ENCODE assay signal across 11 mouse cellular contexts in genomic region chrX:7639536-7640325, GRCm38 (mm10). TPM values are rescaled to one million over a fixed set of nuclear protein-coding genes. Genes with fewer than 3 reads are reported as not detected.
A peak's percentile ranks its signal among the peaks of the same experiment; 100 is the strongest.
DNase-seq lines count a peak whose midpoint lies in the region; ATAC-seq and TF ChIP-seq lines count a peak whose summit lies in the region.
"Had no signal": no experiment of that assay in that cellular context is flagged by ENCODE, and none has a peak within 500 bp of the region (broad histone marks: within the 10 kb centered on the region; RNA-seq: fewer than 3 reads in every experiment).

No protein-coding gene starts in this region.

- H3K9me3 ChIP-seq in kidney, embryonic 14.5 days (ENCODE audit: control insufficient read depth, low read length) = no peaks in the 10 kb centered on the region
- no peaks in the 10 kb centered on the region for H3K9me3 ChIP-seq in kidney, embryonic 16.5 days (ENCODE audit: low read length)
- 0 out of 2 replicates have a peak, but pooled peaks cover 7% of the 10 kb centered on the region for H3K9me3 ChIP-seq in hindbrain, embryonic 10.5 days
- no peaks in the 10 kb centered on the region for H3K9me3 ChIP-seq in midbrain, postnatal 0 days (ENCODE audit: low read length)
- H3K9me3 ChIP-seq in intestine, postnatal 0 days (ENCODE audit: control insufficient read depth) = no peaks in the 10 kb centered on the region
- H3K9me3 ChIP-seq: embryonic facial prominence, embryonic 12.5 days had no signal

- H3K4me1 ChIP-seq in kidney, embryonic 14.5 days (ENCODE audit: control insufficient read depth, insufficient read depth, low read length) = no peaks in the 10 kb centered on the region
- H3K4me1 ChIP-seq in kidney, embryonic 16.5 days (ENCODE audit: insufficient read depth, low read length) = no peaks in the 10 kb centered on the region
- peaks cover 17% of the 10 kb centered on the region for H3K4me1 ChIP-seq in hindbrain, embryonic 10.5 days (replicated peaks)
- no peaks in the 10 kb centered on the region for H3K4me1 ChIP-seq in midbrain, postnatal 0 days (ENCODE audit: insufficient read depth, low read length)
- H3K4me1 ChIP-seq in intestine, postnatal 0 days (replicated peaks; ENCODE audit: control insufficient read depth, insufficient read depth, low read length) = no peaks in the 10 kb centered on the region
- H3K4me1 ChIP-seq: embryonic facial prominence, embryonic 12.5 days had no signal

- no peak overlapping the region for H3K27ac ChIP-seq in kidney, embryonic 14.5 days (ENCODE audit: low read depth, low read length)
- H3K27ac ChIP-seq in kidney, embryonic 16.5 days (ENCODE audit: low read length) = no peak overlapping the region
- H3K27ac ChIP-seq in hindbrain, embryonic 10.5 days = peak overlapping the region; percentile 53
- H3K27ac ChIP-seq in midbrain, postnatal 0 days (ENCODE audit: low read depth, low read length) = peak overlapping the region; percentile 72; the same call in 1 of the 2 replicates
- H3K27ac ChIP-seq in intestine, postnatal 0 days (ENCODE audit: low read depth, low read length) = no peak overlapping the region
- H3K27ac ChIP-seq: embryonic facial prominence, embryonic 12.5 days had no signal

- DNase-seq in cerebellum, postnatal 10 days = peak; percentile 74
- DNase-seq in hindbrain, embryonic 10.5 days (ENCODE audit: low spot score) = no peak
- DNase-seq in midbrain, postnatal 0 days (ENCODE audit: low spot score) = peak; percentile 44
- no peak for DNase-seq in lung, postnatal 10 days
- no peak for DNase-seq in c-Kit-positive CD71-positive TER-119-positive erythroid progenitor cells, embryonic 14.5 days (ENCODE audit: low spot score)
- DNase-seq: gastrocnemius, postnatal 36 days had no signal

- H3K9ac ChIP-seq in kidney, embryonic 14.5 days (ENCODE audit: low read depth, low read length) = no peak overlapping the region
- H3K9ac ChIP-seq in kidney, embryonic 16.5 days (replicated peaks; ENCODE audit: low read length) = no peak overlapping the region
- peak overlapping the region; percentile 80 for H3K9ac ChIP-seq in midbrain, postnatal 0 days (replicated peaks; ENCODE audit: low read length, poor library complexity, severe bottlenecking)
- no peak overlapping the region for H3K9ac ChIP-seq in intestine, postnatal 0 days (ENCODE audit: low read depth, low read length)
- H3K9ac ChIP-seq: embryonic facial prominence, embryonic 12.5 days had no signal

- H3K4me2 ChIP-seq in kidney, embryonic 14.5 days (replicated peaks; ENCODE audit: low read depth, low read length) = no peak overlapping the region
- H3K4me2 ChIP-seq in kidney, embryonic 16.5 days (replicated peaks; ENCODE audit: low read depth, low read length) = no peak overlapping the region
- H3K4me2 ChIP-seq in midbrain, postnatal 0 days (ENCODE audit: low read depth, low read length, poor library complexity, severe bottlenecking) = peak overlapping the region; percentile 57
- no peak overlapping the region for H3K4me2 ChIP-seq in intestine, postnatal 0 days (replicated peaks; ENCODE audit: low read depth)

- no peaks in the 10 kb centered on the region for H3K36me3 ChIP-seq in kidney, embryonic 14.5 days (ENCODE audit: control insufficient read depth, insufficient read depth, low read length)
- no peaks in the 10 kb centered on the region for H3K36me3 ChIP-seq in kidney, embryonic 16.5 days (ENCODE audit: insufficient read depth, low read length)
- H3K36me3 ChIP-seq in hindbrain, embryonic 10.5 days = no peaks in the 10 kb centered on the region
- peaks cover 6% of the 10 kb centered on the region; the same call in 1 of the 2 replicates for H3K36me3 ChIP-seq in midbrain, postnatal 0 days (ENCODE audit: insufficient read depth, low read length)
- H3K36me3 ChIP-seq in intestine, postnatal 0 days (ENCODE audit: control insufficient read depth, insufficient read depth) = no peaks in the 10 kb centered on the region
- H3K36me3 ChIP-seq: embryonic facial prominence, embryonic 12.5 days had no signal

- no peak overlapping the region for H3K4me3 ChIP-seq in kidney, embryonic 14.5 days (ENCODE audit: low read length)
- H3K4me3 ChIP-seq in kidney, embryonic 16.5 days (ENCODE audit: low read length) = no peak overlapping the region
- peak overlapping the region; percentile 58 for H3K4me3 ChIP-seq in hindbrain, embryonic 10.5 days
- H3K4me3 ChIP-seq in midbrain, postnatal 0 days (ENCODE audit: low read depth, low read length) = peak overlapping the region; percentile 49
- H3K4me3 ChIP-seq in intestine, postnatal 0 days (ENCODE audit: low read depth, low read length) = no peak overlapping the region

- 0 out of 2 replicates have a peak, but pooled peaks have one; percentile 13 for ATAC-seq in kidney, embryonic 14.5 days (ENCODE audit: low FRiP score, low TSS enrichment)
- ATAC-seq in kidney, embryonic 16.5 days (ENCODE audit: low FRiP score, low TSS enrichment) = no peak
- ATAC-seq in midbrain, postnatal 0 days (ENCODE audit: low FRiP score) = peak; percentile 24; the same call in 1 of the 2 replicates
- ATAC-seq in intestine, postnatal 0 days = no peak

- no peak for TF ChIP-seq CTCF in midbrain, postnatal 0 days (IDR thresholded peaks at IDR 0.05)
- no peak for TF ChIP-seq CTCF in intestine, postnatal 0 days (IDR thresholded peaks at IDR 0.05; ENCODE audit: low read depth)

- WGBS in kidney, embryonic 14.5 days = 32% methylated on average over 13 of the region's 13 CpGs
- WGBS in kidney, embryonic 16.5 days = 32% methylated on average over 13 of the region's 13 CpGs
- WGBS in hindbrain, embryonic 10.5 days = 28% methylated on average over 13 of the region's 13 CpGs
- 23% methylated on average over 13 of the region's 13 CpGs for WGBS in midbrain, postnatal 0 days
- 23% methylated on average over 13 of the region's 13 CpGs for WGBS in intestine, postnatal 0 days

- peaks cover 5% of the 10 kb centered on the region; the same call in 1 of the 2 replicates for H3K27me3 ChIP-seq in kidney, embryonic 14.5 days (ENCODE audit: control insufficient read depth, insufficient read depth, low read length)
- H3K27me3 ChIP-seq in kidney, embryonic 16.5 days (ENCODE audit: insufficient read depth, low read length) = no peaks in the 10 kb centered on the region; the same call in 1 of the 2 replicates
- H3K27me3 ChIP-seq in hindbrain, embryonic 10.5 days (ENCODE audit: insufficient read depth, poor library complexity, severe bottlenecking) = peaks cover 14% of the 10 kb centered on the region; the same call in 1 of the 2 replicates
- H3K27me3 ChIP-seq in midbrain, postnatal 0 days (ENCODE audit: insufficient read depth, low read length) = no peaks in the 10 kb centered on the region
- no peaks in the 10 kb centered on the region for H3K27me3 ChIP-seq in intestine, postnatal 0 days (replicated peaks; ENCODE audit: control insufficient read depth, insufficient read depth, low read length)

RNA-seq across cellular contexts. Expression of gene Syp, which starts 1.5 kb away (rescaled TPM):
- 1.4 and 1.5 TPM in 2 replicates for polyA plus RNA-seq in kidney, embryonic 14.5 days (2014; fragmentation: Nextera tagmentation; extraction: Ambion mirVana)
- 3.1 and 3.6 TPM in 2 replicates for polyA plus RNA-seq in kidney, embryonic 16.5 days (2015; fragmentation: Nextera tagmentation; extraction: Ambion mirVana)
- 18.5 and 26.5 TPM in 2 replicates for polyA plus RNA-seq in hindbrain, embryonic 10.5 days (2016; fragmentation: Nextera tagmentation; extraction: Ambion mirVana)
- 431 and 492 TPM in 2 replicates for total RNA-seq in midbrain, postnatal 0 days (2014; rRNA removed)
- 329 and 360 TPM in 2 replicates for polyA plus RNA-seq in midbrain, postnatal 0 days (2015; fragmentation: Nextera tagmentation; extraction: Ambion mirVana)
- polyA plus RNA-seq in intestine, postnatal 0 days (2015; fragmentation: Nextera tagmentation; extraction: Ambion mirVana) = 5.4 and 5.7 TPM in 2 replicates

RNA-seq across cellular contexts. Expression of gene Prickle3, which starts 17.3 kb away (rescaled TPM):
- 6.9 and 9.7 TPM in 2 replicates for polyA plus RNA-seq in kidney, embryonic 14.5 days (2014; fragmentation: Nextera tagmentation; extraction: Ambion mirVana)
- polyA plus RNA-seq in kidney, embryonic 16.5 days (2015; fragmentation: Nextera tagmentation; extraction: Ambion mirVana) = 14.1 and 14.7 TPM in 2 replicates
- 4.4 and 4.5 TPM in 2 replicates for polyA plus RNA-seq in hindbrain, embryonic 10.5 days (2016; fragmentation: Nextera tagmentation; extraction: Ambion mirVana)
- 0.99 and 1.6 TPM in 2 replicates for total RNA-seq in midbrain, postnatal 0 days (2014; rRNA removed)
- polyA plus RNA-seq in midbrain, postnatal 0 days (2015; fragmentation: Nextera tagmentation; extraction: Ambion mirVana) = 1.1 and 1.3 TPM in 2 replicates
- polyA plus RNA-seq in intestine, postnatal 0 days (2015; fragmentation: Nextera tagmentation; extraction: Ambion mirVana) = 3.4 and 4.3 TPM in 2 replicates

RNA-seq across cellular contexts. Expression of gene Plp2, which starts 31.5 kb away (rescaled TPM):
- 188 and 190 TPM in 2 replicates for polyA plus RNA-seq in kidney, embryonic 14.5 days (2014; fragmentation: Nextera tagmentation; extraction: Ambion mirVana)
- 170 and 179 TPM in 2 replicates for polyA plus RNA-seq in kidney, embryonic 16.5 days (2015; fragmentation: Nextera tagmentation; extraction: Ambion mirVana)
- polyA plus RNA-seq in hindbrain, embryonic 10.5 days (2016; fragmentation: Nextera tagmentation; extraction: Ambion mirVana) = 40.9 and 52.0 TPM in 2 replicates
- 9.1 and 16.4 TPM in 2 replicates for total RNA-seq in midbrain, postnatal 0 days (2014; rRNA removed)
- 18.9 and 20.0 TPM in 2 replicates for polyA plus RNA-seq in midbrain, postnatal 0 days (2015; fragmentation: Nextera tagmentation; extraction: Ambion mirVana)
- polyA plus RNA-seq in intestine, postnatal 0 days (2015; fragmentation: Nextera tagmentation; extraction: Ambion mirVana) = 113 and 124 TPM in 2 replicates

RNA-seq across cellular contexts. Expression of gene Cacna1f, which starts 32.8 kb away (rescaled TPM):
- polyA plus RNA-seq in kidney, embryonic 14.5 days (2014; fragmentation: Nextera tagmentation; extraction: Ambion mirVana) = 0.04 TPM in 1 of 2 replicates, not detected in the other
- 0.04 and 0.09 TPM in 2 replicates for polyA plus RNA-seq in kidney, embryonic 16.5 days (2015; fragmentation: Nextera tagmentation; extraction: Ambion mirVana)
- polyA plus RNA-seq in hindbrain, embryonic 10.5 days (2016; fragmentation: Nextera tagmentation; extraction: Ambion mirVana) = not detected in 2 replicates
- 0.05 and 1.0 TPM in 2 replicates for total RNA-seq in midbrain, postnatal 0 days (2014; rRNA removed)
- 0.16 and 0.20 TPM in 2 replicates for polyA plus RNA-seq in midbrain, postnatal 0 days (2015; fragmentation: Nextera tagmentation; extraction: Ambion mirVana)
- polyA plus RNA-seq in intestine, postnatal 0 days (2015; fragmentation: Nextera tagmentation; extraction: Ambion mirVana) = not detected in 2 replicates
- total RNA-seq: gastrocnemius, postnatal 36 days; layer of hippocampus, adult 18-20 months had no signal

RNA-seq across cellular contexts. Expression of gene Ccdc22, which starts 34.4 kb away (rescaled TPM):
- 25.2 and 32.6 TPM in 2 replicates for polyA plus RNA-seq in kidney, embryonic 14.5 days (2014; fragmentation: Nextera tagmentation; extraction: Ambion mirVana)
- polyA plus RNA-seq in kidney, embryonic 16.5 days (2015; fragmentation: Nextera tagmentation; extraction: Ambion mirVana) = 35.3 and 36.6 TPM in 2 replicates
- polyA plus RNA-seq in hindbrain, embryonic 10.5 days (2016; fragmentation: Nextera tagmentation; extraction: Ambion mirVana) = 33.5 and 34.4 TPM in 2 replicates
- total RNA-seq in midbrain, postnatal 0 days (2014; rRNA removed) = 29.6 and 32.3 TPM in 2 replicates
- 19.9 and 20.0 TPM in 2 replicates for polyA plus RNA-seq in midbrain, postnatal 0 days (2015; fragmentation: Nextera tagmentation; extraction: Ambion mirVana)
- polyA plus RNA-seq in intestine, postnatal 0 days (2015; fragmentation: Nextera tagmentation; extraction: Ambion mirVana) = 21.9 and 24.8 TPM in 2 replicates

Comparison
In these comparisons a context has a peak if more than half of its experiments do, and no peak if none do; other contexts are left out.
1. ATAC-seq: peak in kidney, embryonic 14.5 days (single experiment) and midbrain, postnatal 0 days (single experiment); none in kidney, embryonic 16.5 days (single experiment) and intestine, postnatal 0 days (single experiment).
2. H3K27ac ChIP-seq: peak in hindbrain, embryonic 10.5 days (single experiment) and midbrain, postnatal 0 days (single experiment); none in kidney, embryonic 14.5 days (single experiment), kidney, embryonic 16.5 days (single experiment) and intestine, postnatal 0 days (single experiment).
3. H3K4me3 ChIP-seq: peak in hindbrain, embryonic 10.5 days (single experiment) and midbrain, postnatal 0 days (single experiment); none in kidney, embryonic 14.5 days (single experiment), kidney, embryonic 16.5 days (single experiment) and intestine, postnatal 0 days (single experiment).
4. DNase-seq: peak in cerebellum, postnatal 10 days (2 of 2) and midbrain, postnatal 0 days (single experiment); none in hindbrain, embryonic 10.5 days (single experiment), lung, postnatal 10 days (single experiment) and c-Kit-positive CD71-positive TER-119-positive erythroid progenitor cells, embryonic 14.5 days (single experiment).
5. RNA of gene Syp, which starts 1.5 kb away (polyA plus RNA-seq): 329 to 360 TPM in midbrain, postnatal 0 days; 18.5 to 26.5 TPM in hindbrain, embryonic 10.5 days, 5.4 to 5.7 TPM in intestine, postnatal 0 days, 3.1 to 3.6 TPM in kidney, embryonic 16.5 days and 1.4 to 1.5 TPM in kidney, embryonic 14.5 days; every median in the first group is over 10 times any median in the second.